Mouse (Mus musculus) thymus, adult 2 months (tissue): ENCODE data around the gene Tbc1d20.

Source experiments
- CTCF ChIP-seq: fragments of 200-500 bp; IDR thresholded peaks from 2 replicates; pipeline ENCODE4 v1.5.1; 2012; ENCODE audit warnings: mild to moderate bottlenecking, control low read depth, low read length, moderate library complexity, borderline replicate concordance; ENCODE audit not compliant: control insufficient read depth, poor library complexity, insufficient read depth; ENCODE audit errors: extremely low read depth
- POLR2A ChIP-seq: fragments of 200-500 bp; IDR thresholded peaks from 2 replicates; pipeline ENCODE4 v1.6.1; 2012; ENCODE audit warnings: mild to moderate bottlenecking, low read length, control low read depth, moderate library complexity; ENCODE audit not compliant: control insufficient read depth, poor library complexity, insufficient read depth; ENCODE audit errors: extremely low read depth

DNA sequence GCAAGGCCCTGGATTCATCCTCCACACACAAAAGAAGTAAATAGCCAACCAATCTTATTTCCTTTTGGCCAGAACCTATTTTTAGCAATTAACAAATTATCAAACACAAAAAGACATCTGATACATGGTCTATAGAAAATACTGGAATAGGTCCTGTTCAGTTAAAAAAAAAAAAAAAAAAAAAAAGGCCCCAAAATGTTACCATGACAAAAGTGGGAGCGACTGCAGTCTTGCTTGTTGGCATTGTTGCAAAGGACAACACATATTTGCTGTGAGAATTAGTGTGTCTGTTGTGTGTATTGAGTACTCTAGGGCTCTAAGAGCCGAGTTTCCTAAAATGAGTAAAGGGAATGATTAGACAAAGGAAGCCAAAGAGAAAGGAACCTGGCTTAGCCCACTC is 1.2 kb upstream of the Tbc1d20 start:
- no peak for TF ChIP-seq POLR2A
- TF ChIP-seq CTCF: no peak
